Mouse (Mus musculus): ENCODE data around the gene Stpg4.

DNA sequence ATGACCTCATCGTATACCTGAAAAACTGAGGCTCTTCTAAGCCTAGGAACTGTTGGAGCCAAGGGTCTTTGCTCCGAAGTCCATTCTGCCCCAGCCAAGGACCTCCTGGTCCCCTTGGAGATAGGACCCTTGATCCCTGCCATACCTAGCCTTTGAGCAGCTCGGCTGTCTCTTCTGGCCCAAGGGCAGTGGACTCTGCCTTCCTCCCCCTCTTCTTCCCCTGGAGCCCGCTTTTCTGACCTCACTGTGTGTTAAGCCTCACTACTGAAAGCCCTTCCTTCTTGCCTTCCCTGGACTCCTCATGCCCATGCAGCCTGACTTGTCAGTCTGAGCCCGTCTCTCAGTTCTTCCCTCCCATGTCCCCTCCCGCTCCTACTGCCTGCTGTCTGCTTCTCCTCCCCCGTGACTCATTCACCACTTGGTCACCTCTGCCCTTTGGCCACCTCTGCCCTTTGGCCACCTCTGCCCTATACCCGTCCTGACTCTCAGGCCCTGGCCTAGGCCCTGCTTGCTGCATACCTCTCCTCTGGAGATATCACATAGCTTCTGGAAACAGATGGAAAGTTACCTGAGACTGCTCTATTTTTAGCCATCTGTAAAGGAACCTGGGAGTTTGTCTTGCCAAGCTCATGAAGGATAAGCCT lies 84.4 kb downstream of the Stpg4 start:
- no peak for TF ChIP-seq CTCF (IDR thresholded peaks at IDR 0.05; ENCODE audit: insufficient read depth, low read depth, low read length)
- TF ChIP-seq POLR2A (IDR thresholded peaks at IDR 0.05; ENCODE audit: insufficient read depth, low read depth, low read length), result no peak
